Mouse (Mus musculus): ENCODE data around the gene Fam83e.

Fam83e gene

DNA sequence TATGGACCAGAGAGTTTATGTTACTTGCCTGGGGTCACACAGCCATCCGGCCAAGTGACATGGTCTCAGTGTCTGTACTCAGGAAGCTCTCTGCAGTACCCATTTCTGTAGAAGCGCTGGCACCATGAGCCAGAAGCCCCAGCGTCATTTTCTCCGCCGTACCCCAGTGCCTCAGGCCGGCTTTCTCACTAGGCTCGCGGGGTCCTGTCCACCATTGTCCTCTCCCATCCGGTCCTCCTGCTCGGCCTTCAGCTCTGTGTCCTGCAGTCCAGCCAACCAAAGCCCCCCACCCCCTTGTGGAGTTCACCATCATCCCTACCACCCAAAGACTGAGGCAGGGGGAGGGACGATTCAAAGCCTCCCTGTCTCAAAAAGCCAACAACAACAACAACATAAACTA, 19.4 kb upstream of the Fam83e start:
- in situ Hi-C loops (cut with MboI, MseI) = no loop called here

DNA sequence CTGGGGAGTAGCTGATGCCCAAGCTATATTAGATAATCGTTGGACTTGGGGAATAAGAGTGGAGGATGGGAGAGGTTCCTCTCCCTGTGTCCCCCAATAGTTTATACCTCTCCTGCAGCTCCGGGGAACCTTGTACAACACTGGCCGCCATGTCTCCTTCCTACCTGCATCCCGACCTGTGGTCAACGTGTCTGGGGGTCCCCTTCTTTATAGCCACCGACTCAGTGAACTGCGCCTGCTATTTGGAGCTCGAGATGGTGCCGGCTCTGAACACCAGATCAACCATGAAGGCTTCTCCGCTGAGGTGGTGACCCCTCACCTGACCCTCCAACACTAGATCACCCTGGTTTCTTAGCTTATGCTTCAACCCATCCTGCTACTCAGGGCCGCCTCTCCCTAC, 18.7 kb upstream of the Fam83e start:
- in situ Hi-C loops (cut with MboI, MseI) = no loop called here

DNA sequence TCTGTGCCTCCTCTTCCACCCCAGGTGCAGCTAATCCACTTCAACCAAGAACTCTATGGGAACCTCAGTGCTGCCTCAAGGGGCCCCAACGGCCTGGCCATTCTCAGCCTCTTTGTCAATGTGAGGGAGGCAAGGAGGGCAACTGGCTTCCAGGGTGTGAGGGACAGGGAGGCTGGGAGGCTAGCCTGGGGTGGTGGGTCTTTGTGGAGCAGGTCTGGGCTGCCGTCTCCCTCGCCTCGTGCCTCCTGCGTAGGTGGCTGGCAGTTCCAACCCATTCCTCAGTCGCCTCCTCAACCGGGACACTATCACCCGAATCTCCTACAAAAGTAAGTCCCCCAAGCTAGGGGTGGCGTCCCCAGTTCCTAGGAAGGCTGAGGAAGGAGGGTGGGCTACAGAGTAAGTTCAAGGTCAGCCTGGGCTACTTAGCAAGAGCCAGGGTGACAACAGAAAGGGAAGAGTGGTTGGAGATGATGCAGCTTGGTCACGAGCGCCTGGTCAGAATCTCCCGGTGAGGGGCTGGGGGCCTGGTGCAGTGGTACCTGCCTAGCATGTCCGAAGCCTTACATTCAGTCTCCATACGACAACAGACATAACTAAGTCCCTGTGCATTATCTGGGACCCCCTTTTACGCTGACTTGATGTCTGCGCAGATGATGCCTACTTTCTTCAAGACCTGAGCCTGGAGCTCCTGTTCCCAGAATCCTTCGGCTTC, 18.0 kb upstream of the Fam83e start:
- in situ Hi-C loops (cut with MboI, MseI) = no loop called here

DNA sequence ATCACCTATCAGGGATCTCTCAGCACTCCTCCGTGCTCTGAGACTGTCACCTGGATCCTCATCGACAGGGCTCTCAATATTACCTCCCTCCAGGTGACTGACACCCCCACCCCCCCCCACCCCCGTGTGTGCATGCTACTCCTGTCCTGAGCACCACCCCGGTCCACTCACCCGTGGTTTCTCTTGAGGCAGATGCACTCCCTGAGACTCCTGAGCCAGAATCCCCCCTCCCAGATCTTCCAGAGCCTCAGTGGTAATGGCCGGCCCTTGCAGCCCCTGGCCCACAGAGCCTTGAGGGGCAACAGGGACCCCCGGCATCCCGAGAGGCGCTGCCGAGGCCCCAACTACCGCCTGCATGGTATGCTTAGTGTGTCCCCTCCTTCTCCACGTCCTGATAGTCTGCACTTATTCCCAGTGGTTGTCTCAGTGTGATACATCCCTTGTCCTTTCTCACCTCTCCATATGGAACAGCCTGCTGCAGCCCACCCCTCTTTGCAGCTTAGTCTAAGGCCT, 17.4 kb upstream of the Fam83e start:
- in situ Hi-C loops (cut with MboI, MseI) = no loop called here

DNA sequence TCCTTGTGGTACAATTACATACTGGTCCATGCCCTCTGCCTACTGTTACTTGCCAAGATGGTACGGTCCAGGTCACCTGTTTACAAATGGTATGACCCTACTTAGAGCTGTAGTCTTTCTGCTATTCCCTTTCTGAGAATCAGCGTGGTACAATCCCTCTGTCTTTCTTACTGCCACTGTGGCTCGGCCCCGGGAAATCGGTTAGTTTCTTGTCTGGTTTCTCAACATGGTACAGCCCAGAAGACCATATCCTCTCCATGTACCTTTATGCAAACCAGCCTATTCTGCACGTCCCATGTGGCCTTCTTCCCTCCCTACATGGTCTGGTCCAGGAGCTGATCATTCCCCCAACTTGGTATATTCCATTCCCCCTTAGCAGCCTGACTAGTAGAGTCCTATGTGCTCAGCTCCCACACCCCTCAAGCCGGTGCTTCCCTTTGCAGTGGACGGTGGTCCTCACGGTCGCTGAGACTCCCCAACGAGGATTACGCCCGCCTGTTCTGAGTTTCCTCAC, 16.9 kb upstream of the Fam83e start:
- in situ Hi-C loops (cut with MboI, MseI) = no loop called here

DNA sequence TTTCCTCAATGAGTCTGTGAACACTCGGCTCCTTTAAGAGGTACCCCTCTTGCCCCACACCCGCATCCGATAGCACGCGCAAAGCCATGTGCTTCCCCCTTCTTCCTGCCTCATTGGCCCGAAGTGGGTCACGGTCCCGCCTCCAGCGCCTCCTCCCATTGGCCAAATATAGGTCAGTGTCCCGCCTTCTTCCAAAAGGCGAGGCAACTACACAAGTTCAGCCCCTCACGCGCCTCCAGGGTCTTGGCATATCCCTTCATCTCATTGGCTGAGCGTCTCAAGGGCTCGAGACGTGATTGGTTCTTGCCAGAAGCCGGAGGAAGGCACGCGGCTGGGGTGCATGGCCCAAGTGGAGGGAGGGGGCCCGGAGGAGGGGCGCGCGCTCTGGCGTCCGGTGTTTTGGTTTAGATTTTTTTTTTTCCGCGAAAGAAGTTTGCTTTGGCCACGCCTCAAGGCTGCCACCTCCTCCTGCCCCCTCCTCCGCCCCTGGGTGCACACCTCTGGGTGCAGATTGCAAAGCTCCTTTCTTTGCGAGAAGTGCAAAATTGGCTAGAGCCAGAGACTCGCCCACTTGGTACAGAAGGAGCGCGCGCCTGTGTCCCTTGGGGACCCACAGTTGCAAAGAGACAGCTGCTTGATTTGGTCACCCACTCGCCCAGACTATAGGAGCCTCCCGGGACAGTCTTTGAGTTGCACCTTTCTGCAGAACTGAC, 16.1 kb upstream of the Fam83e start, which contains the start of gene Dbp:
Dbp (plus strand) TSS at position 359 of the 713 bp plus-strand sequence.
- in situ Hi-C loops (cut with MboI, MseI) = no loop called here

DNA sequence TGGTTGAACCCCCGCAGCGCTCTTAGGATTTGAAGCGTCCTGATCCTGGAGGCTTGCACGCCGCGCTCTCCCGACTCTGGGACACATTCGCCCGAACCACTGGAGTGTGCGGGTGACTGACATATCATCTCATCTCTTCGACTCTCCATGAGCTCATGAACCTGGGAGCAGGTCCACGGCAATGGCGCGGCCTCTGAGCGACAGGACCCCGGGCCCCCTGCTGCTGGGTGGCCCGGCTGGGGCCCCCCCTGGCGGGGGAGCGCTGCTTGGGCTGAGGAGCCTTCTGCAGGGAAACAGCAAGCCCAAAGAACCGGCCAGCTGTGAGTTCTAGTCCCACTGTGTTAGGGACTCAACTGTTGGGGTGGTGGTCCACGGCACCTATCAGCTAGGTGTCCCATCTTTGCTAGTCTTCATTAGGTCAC, 15.6 kb upstream of the Fam83e start:
- in situ Hi-C loops (cut with MboI, MseI) = no loop called here

DNA sequence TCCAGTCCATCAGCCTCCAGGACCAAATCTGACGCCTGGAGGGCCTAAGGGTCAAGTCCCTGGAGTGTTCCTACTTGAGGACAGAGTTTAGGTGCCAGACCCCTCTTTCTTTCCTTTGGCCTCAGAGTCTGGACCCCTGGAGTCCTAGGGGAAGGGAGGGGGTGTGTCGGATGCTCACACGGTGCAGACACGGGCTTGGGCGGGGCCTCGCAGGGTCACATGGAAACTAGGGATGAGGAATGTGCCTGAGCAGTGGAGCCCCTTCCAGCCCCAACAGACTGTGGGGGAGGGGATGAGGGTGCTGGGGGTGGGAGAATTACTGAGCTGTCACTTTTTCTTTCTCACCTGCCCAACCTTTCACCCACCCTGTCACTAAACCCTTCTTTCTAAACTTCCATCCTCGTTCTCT, 15.1 kb upstream of the Fam83e start:
- in situ Hi-C loops (cut with MboI, MseI) = no loop called here

DNA sequence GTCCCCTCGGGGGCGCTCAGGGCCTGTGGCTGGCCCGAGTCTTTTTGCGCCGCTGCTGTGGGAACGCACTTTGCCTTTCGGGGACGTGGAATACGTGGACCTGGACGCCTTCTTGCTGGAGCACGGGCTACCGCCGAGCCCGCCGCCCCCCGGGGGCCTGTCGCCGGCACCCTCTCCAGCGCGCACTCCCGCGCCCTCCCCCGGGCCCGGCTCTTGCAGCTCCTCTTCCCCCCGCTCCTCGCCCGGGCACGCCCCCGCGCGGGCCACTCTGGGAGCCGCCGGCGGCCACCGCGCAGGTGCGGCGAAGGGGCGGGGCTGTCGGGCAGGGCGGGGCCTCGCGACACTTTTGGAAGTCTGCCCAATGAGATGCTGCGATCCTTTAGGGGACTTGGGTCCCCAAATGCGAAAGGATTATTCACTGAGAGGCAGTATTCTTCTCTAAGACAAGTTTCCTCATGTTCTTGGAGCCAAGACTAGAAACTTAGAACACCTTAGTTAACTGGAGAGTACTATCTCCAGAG, 14.2 kb upstream of the Fam83e start:
- in situ Hi-C loops (cut with MboI, MseI) = no loop called here

DNA sequence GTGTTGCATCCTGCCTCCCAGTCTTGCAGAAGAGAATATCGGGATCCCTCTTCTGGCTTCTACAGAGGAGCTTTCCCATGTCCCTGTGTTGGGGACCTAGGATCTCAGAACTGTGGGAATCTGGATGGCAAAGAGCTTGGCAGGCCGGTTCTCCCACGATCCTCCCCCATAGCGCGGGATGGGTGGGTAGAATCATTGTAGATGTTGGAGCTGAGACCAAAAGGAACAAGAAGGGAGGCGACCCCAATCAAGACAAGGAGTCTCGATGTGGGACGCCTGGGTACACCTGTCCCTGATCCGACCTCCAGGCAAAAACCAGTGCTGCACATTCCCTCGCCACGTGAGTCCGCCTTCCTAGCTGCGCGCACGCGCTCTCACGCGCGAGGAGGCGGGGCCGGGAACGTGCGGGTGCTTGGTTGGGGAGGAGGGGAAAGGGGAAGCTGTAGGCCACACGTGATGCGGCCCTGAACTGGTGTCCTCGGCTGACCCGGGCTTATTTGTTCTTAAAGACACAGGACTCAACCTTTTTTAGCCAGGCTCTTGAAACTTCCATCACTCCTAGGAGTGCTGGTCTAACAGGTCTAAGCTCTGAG, 13.5 kb upstream of the Fam83e start:
- in situ Hi-C loops (cut with MboI, MseI) = no loop called here

DNA sequence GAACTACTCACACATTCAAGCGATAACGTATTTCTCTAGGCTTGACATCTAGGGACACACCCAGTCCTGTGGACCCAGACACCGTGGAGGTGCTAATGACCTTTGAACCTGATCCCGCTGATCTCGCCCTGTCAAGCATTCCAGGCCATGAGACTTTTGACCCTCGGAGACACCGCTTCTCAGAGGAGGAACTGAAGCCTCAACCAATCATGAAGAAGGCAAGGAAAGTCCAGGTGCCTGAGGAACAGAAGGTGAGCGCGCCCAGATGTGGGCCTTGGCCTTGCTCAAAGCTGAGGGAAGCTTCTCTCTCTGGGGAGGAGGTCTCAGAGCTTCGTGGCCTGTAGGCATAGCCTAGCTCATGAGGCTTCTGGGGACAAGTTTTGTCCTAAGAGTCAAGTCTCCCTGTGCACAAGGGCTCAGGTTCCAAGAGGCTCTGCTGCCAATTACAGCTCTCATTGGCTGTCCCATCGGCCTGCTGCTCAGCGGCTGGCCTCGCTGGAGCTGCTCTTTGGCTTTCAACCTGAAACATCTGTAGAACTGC, 12.7 kb upstream of the Fam83e start:
- in situ Hi-C loops (cut with MboI, MseI) = no loop called here

DNA sequence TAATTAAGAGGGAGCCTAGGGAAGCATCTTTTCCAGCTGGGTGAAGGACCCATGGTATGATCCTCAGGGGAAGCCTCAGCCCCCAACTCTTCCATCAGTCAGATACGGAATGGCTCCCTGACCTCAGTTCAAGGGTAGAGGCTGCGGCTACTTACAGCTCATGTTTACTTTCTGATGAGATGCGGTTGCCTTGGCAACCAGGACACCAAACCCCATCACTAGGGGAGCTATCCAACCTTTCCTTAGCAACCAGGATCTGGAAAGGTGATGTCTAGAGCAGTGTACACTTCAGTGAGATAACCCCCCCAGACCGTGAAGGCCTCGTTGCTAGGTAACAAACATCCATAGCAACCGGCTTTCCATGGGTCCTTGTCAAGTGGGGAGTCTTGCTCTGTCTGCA, 12.0 kb upstream of the Fam83e start:
- in situ Hi-C loops (cut with MboI, MseI) = no loop called here

DNA sequence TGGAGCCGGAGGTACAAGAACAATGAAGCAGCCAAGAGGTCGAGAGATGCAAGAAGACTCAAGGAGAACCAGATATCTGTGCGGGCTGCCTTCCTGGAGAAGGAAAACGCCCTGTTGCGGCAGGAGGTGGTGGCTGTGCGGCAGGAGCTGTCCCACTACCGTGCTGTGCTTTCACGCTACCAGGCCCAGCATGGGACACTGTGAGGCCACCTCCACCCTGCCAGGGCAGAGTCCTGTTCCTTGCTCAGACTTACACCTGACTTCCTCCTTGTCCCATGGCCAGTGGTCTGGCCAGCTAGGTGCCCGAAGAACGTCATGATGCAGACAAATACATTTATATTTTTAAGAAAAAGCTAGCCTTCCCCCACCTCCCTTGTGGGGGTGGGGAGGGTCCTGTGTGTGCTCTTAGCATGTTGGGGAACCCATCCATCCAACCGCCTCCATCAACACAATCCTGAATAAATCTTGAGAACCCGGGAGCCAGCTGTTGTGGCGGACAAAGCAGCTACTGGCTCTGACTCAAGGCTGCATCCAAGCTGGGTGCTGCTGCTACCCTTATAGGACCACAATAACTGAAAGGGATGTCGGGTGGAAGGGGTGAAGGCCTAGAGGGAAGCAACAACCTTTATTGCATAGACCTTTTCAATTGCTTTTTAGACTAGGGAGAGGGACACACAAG, 11.2 kb upstream of the Fam83e start:
- in situ Hi-C loops (cut with MboI, MseI) = no loop called here

DNA sequence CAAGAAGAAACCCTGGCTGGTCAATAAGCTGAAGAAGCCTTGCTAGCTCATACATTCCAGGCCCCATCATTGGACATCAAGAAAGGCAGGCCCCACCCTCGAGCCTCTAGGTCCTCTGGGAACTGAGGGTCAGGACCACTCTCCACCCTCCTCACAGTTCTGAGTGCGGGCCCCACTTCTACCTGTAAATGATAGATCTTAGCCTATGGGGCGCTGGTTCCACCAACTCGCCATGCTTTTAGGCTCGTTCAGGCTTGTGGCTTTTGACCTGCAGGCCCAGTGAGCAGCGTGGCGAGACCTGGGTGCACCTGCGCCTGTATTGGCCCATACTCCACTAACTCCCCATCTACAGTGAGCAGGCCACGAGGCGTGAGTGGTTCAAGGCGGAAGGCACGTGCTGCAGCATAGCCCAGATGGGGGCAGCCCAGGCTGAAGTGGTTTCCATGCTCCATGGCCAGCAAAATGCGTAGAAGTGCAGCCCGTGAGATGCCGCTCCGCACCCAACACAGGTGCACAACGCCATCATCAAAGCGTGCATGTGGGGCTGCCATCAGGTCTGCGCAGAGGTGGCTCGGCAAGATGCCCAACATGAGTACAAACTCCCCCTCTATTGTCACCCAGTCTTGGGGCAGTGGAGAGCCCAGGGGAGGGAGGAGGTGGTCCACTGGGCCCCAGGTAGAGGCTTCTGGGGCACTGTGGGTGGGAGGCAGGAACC, 10.4 kb upstream of the Fam83e start:
- in situ Hi-C loops (cut with MboI, MseI) = no loop called here

DNA sequence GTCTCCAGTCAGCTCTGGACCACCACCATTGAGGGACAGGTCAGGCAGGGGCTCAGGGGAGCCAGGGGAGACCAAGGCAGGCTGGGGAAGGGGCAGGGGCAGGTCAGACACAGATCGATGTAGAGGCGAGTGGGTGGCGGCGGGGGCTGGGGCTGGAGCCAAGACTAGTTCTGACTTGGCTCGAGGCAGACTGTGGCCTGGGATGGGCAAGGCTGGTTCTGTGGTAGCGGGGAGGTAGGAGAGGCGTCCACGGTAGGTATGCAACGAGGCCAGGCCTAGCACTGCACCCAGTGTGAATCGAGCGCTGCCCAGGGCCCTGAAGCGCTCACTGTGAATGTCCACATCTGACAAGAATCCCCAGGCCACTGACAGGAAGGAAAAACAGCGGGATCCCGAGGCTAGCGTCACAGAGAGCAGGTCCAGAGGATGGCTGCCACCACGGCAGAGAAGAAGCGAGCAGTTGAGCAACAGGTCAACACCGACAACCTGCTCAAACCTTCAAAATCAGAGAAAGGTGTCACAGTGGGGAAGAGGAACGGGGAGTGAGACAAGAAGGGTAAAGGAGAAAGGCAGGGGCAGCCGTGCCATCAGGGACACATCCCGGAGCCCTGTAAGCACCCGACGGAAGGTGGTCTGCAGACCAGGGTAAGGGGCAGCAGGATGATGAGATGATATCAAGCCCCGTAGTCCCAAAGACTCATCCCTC, 9.5 kb upstream of the Fam83e start:
- in situ Hi-C loops (cut with MboI, MseI) = no loop called here

DNA sequence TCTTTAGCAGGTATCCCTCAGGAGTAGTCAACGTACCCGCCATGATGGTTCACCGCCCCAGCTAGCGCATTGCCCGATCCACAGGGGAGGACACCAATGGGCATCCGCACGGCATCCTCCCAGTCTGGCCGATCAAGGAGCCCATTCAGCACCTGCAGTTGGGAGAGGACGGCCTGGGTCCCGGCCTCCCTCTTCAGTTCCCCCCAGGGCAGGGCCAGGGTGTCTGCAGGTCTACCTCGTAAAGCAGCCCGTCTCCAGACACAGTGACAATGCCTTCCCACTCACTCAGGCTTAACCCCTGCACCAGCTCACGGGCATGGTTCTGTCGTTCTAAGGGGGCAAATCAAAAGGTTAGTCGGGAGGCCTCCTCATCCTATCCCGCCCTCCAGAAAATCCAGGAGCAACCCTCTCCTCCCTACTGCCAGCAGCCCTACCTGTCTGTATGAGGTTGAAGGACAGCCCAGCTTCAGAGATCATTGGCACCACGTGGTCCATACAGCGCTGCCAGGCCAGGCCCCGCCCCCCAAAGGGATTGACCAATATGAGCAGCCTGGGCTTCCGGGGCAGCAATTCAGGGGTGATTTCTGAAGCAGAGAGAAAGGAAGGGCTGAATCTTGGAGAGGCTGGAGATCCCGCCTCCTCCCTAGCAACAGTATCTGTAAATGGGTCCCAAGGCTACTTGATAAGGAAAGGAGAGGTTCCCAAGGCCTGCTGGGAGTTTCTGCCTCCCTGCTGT, 8.8 kb upstream of the Fam83e start:
- in situ Hi-C loops (cut with MboI, MseI) = no loop called here

DNA sequence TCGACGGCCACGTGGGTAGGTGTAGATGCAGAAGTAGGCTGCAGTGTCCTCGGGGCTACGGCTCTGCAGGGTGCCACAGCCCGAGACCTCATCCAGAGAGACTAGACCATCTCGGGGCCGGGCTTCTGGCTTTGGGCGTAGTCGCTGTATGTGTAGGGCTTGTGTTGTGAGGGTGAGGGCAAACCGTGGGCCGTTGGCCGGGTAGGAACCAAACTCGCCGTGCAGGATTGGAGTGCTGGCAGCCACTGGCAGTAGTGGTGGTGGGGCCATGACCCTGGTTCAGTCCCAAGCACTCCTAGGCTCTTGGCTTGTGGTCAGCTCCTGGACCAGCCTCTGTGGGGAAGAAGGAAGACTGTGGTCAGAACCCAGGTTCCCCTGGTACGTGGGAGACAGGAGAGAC, 7.6 kb upstream of the Fam83e start:
- in situ Hi-C loops (cut with MboI, MseI) = no loop called here

DNA sequence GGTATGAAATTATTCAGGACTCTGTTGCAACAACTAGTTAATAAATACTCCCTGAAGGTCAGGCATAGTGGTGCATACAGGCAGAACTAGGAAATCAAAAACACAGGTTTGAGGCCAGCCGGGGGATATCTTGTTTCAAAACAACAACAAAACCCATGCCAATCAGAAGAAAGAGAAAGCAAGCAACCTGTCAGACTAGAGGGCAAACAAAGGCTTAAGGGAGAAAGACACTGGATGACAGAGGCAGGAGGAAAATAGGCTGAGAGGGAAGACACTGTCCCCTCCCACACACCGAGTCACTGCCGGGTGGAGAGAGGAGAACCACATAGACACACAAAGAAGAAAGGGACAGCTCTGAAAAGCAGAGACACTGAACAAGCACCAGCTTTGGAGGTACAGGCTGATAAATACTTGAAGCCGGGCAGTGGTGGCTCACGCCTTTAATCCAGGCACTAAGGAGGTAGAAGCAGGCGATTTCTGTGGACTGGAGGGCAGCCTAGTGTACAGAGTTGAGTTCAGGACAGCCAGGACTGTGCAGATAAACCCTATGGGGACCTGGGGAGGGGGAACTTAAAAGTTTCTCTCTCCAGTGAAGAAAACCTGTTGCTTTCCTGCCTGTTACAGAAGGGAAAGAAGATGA, 7.0 kb upstream of the Fam83e start:
- in situ Hi-C loops (cut with MboI, MseI) = no loop called here

DNA sequence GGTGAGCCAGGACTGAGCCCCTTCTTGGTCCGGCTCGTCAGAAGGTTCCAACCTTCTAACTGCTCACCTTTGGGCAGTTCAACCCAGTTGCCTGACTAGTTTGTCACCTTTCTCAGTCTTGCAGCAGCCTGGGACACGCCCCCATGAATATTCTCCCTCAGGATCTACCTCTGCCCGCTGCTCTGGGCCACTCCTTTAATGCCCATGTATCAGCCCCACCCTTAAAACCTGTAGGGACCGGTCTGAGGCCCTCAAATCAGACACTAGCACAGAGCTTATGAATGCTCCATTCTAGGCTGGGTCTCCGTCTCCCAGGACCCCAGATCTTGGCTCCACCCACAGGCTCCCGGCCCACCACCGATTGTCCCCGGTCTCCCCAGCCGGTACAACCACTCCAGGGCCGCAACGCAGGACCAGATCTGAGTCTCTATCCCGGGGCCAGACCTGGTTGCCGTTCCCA, 6.4 kb upstream of the Fam83e start:
- in situ Hi-C loops (cut with MboI, MseI) = no loop called here
